Mouse (Mus musculus) forelimb bud, embryonic 11.5 days (tissue): ENCODE measurements around the gene Csnk2b.

ENCODE experiments used
- DNase-seq: peaks from one replicate; pipeline ENCODE4 v3.0.0-alpha.2; 2012; ENCODE audit warnings: low read depth, low spot score

Csnk2b gene

GRCm38 (mm10) chr17:35121143-35121799 is 582 bp downstream of the Csnk2b start, which contains the start of gene Gpank1:
Gpank1 (plus strand) TSS chr17:35121455.
- DNase-seq: peak; percentile 99

- DNase-seq: no peak
Observed at GRCm38 (mm10) chr17:35120745-35121142, 1.1 kb downstream of the Csnk2b start.

DNA sequence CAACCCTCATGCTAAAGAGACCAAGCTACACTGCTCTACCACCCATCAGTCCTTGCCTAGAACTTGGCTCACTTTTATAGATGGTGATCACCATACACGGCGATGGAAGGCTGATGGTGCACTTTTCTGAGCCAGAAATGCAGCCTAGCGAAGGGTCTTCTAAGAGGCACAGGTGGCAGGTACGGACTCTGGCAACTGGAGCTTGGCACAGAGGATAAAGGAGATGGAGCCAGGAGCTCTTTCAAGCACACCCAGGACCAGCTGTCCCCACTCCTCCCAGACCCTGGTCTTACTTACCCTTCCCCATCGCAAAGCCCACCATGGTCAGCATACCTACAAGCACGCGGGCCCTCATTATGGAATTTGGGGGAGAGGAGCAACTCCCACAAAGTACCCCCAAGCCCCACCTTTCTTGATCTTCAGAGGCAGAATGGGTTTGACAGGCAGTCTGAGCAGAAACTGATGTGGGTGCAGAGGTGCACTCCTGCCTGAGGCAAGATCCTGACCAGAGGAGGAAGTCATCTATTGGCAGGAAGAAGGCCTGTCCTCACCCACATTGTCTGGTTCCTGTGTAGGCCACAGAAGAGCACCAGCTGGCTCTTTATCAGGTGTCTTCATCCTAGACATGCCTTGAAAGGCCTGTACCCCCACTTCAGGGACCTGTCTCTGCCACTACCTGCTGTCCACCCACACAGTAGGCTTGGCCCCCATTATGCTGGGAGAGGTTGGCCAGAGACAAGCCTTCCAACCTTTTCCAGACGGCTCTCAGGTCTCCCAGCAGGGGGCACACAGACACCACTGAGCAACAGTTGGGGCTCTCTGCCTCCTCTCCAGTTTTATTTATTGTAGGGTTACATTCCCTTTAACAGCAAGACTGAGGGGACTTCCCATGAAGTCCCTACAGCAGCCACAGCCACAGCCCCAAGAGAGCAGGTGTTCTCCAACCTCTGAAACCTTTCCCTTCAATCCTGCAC is 6.5 kb downstream of the Csnk2b start, which contains the start of gene Ly6g5b:
Gene Ly6g5b, minus strand, starts transcription at position 383 of the 974 bp plus-strand sequence.
- DNase-seq: no peak

- no peak for DNase-seq
Observed at GRCm38 (mm10) chr17:35111774-35112173, 10.1 kb downstream of the Csnk2b start.

DNA sequence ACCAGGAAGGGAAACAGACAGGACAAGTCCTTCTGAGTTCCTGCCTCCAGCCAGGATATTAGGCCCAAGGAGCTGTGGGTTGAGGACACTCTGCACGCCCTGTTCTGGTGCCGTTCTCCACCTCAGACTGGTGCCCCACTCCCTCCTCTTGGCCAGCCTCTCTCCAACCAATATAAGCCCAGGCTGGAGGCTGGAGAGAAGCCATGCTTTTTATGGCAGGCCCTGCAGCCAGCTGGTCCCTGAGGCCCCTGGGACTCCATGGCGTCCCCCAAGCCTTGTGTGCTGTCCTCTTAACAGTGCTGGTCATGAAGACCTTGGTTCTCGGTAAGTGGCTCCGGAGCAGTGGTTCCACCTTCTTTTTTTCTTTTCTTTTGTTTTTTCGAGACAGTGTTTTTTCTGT is 13.8 kb downstream of the Csnk2b start, which contains the start of gene Ly6g5c:
Gene Ly6g5c, plus strand, starts transcription at position 183 of the 400 bp plus-strand sequence.
- no peak for DNase-seq

DNA sequence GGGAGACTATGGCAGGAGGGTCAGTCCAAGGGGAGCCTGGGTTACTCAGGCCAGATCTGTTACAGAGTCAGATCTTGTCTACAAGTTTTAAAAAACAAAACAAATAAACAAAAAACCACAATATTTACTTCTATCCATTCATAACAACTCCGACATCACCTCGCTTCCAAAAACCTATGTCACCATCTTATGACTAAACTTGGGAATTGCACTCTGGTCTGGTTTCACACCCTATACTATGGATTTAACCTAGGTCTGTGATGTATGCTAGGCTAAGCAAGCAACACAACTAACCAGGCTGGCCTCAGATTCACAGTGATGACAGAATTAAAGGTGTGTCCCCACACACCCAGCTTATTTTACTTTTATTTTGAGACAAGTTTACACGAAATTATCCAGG is 15.3 kb downstream of the Csnk2b start:
- no peak for DNase-seq

GRCm38 (mm10) chr17:35105740-35106389 is 16.0 kb downstream of the Csnk2b start:
- DNase-seq: no peak

GRCm38 (mm10) chr17:35104754-35105153 is 17.1 kb downstream of the Csnk2b start:
- no peak for DNase-seq

DNA sequence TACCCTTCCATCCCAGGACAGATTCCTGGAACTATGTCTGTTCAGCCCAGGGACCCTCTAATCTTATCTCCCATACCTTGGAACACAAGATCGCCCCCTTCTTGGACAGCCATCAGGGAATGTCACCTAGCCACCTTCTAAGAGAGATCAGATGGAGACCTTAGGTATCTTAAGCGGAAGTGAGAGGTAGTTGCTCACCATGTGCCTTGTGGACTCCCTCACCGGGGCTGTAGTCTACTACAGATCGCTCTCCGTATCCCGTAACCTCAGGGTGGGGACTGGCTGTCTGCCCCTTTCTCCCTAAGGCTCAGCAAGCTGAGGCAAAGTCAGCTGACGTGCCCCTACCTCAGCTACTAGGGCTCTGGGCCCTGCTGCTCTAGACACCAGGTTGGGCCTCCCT is 17.8 kb downstream of the Csnk2b start:
- DNase-seq: no peak

DNA sequence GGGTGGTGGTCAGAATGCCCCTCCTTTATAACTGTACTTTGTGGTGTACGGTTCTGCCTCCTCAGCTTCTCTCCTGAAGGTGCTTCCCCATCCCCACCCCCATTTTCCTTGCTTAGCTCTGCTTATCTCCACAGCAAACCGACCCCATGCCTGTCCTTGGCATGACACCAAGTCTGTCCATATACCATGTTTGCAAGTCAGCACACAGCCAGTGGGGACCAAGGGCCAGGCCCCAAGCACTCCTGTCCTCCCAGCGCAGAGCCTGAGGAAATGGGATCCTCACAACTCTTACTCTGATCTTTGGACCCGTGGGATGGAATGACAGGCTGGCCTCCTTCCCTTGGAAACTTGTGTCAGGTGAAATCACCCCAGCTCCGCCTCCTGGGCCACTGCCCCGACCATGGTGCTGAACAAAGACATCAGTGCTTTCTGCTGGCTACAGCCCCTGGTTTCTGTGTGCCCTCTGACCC is 18.6 kb downstream of the Csnk2b start:
- no peak for DNase-seq

DNA sequence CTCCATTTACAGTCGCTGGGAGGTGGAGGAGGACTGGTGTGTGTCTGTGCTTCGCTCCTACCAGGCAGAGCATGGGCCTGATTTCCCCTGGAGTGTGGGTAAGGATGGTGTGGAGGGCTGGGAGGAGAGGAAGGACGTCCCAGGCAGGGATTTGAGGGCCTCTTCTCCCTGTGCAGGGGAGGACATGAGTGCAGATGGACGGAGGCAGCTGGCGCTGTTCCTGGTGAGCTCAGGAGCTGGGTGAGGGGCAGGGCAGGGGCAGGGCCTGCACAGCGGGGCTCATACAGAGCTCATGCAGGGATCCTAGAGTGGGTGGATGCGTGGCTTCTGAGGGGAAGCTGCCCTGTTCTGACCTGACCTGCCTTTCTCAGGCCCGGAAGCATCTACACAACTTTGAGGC is 19.6 kb downstream of the Csnk2b start:
- no peak for DNase-seq

DNA sequence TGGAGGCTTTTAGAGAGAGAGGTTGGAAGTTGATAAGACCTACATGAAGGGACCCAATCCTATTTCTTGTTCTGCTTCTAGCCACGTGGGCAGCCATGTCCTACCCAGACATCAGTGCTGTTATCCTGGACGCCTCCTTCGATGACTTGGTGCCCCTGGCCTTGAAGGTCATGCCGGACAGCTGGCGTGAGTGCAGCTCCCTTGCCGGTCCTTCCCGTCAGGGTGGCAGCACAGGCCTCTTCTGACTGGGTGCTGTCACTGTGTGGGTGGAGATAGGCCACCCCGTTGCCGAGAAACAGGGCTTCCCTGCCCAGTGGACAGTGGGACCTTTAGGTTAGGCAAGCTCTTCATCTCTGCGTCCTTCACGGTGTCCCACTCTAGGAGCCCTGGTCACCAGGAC is 20.7 kb downstream of the Csnk2b start:
- no peak for DNase-seq

DNA sequence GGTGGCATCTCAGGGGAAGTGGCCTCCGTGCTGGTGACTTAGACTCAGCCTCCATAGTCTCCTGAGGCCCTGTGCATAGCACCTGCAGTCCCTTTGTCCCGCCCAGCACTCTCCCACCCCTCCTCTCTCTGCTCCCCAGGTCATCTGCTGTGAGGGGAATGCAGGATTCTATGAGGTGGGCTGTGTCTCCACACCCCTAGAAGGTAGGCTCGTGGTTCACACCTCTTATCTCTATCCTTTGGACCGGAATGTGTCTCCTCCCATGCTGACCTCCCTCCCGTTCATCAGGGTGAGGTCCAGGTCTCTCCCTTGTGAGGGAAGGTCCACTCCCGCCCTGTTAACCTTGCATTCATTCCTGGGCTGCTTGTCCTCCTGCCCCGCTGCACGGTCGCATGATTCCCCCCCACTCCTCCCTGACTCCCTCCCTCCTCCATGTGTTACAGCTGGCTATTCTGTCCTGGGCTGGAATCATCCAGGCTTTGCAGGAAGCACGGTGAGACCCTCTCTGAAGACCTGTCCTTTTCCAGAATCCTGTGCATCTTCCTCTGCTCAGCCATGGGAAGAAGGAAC is 21.6 kb downstream of the Csnk2b start:
- DNase-seq: no peak

DNA sequence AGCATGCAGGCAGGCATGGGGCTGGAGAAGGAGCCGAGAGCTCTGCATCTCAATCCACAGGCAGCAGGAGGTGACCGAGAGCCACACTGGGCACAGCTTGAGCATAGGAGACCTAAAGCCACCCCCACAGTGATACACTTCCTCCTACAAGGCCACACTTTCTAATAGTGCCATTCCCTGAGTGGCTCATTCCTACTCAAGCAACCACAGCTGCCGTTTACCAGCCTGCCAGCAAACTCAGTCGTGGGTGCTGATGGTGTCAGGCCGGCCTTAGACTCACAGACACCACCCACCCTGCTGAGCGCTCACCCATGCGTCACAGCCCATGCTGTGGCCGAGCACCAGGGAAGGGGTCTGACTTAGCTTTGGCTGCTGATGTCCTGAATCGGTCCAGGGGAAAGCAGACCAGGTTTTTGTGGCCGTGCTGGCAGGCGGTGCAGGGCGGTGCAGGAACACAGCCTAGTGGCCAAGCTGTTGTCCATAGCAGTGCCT is 24.6 kb downstream of the Csnk2b start:
- no peak for DNase-seq

- DNase-seq: no peak
Observed at GRCm38 (mm10) chr17:35096597-35096996, 25.3 kb downstream of the Csnk2b start.

DNA sequence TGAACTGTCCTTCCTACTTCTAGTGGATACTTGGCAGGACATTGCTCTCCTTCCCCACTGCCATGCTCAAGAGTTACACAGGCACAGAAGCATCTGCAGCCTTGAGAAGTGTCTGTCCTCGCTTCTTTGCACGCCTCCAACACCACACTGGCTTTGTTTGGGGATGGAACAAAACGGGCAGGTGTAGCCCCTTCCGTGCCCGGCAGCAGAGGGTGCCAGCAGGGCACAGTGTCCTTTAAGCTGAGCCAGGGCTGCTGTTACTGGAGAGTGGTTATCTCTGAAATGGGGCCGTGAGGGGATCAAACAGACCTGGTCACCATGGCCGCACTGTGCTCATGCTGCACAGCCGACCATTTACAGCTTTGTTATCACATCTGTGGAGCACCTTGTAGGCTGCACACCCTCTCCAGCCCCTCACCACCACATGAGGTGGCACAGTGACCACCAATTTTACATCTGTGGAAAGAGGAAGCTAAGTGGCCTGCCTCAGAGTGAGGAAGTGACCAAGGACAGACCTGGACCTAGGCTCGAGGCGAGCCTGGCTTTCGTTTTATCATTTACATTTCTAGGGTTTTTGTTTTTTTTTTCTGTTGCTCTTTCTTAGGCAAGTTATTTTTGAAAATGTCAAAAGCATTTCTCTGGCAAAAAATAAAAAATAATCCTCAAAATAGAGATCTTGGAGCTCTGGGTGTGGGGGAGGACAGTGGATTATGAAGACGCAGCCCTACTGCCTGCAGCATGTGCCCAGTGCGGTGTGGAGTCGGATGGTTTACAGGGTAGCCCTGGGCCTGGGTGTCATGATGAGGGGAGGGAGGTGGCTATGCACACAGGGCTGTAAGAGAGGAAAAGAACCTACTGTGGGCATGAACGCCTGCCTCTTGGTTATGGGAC is 27.1 kb downstream of the Csnk2b start:
- DNase-seq: no peak

GRCm38 (mm10) chr17:35092403-35093198 is 29.3 kb downstream of the Csnk2b start:
- no peak for DNase-seq

DNA sequence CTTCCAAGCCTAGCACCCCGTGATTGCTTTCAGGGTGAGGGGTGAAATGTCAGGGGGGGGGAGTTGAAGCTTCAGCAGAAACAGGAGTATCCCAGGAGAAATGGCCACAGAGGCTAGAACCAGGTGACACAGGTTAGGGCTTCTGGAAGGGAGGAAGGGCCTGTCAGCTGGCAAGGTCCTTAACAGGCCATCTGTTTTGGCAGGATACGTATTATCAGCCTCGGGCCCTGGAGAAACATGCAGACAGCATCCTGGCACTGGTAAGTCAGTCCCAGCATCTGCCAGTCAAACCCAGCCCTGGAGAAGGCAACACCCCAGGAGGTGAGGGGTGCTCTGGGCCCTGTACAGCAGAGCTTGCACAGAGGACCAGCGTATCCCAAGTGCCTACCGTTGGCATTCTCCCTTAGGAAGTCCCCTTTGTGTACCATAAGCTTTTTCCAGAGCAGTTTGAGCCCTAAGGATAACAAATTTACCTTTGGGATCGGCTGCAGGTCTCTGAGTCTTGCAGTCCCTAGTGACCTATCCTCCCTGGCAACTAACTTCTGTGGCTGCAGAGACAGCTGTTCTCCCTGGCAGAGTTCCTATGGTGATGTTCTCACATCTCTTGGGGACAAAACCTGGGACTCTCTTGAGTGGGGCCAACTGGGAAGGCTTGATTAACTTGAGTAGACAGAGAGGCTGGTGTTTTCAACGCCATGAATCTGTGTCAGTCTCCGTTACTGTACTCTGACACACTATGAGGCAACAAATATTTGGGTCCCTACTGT is 31.5 kb downstream of the Csnk2b start:
- DNase-seq: no peak
